Comparison of ENCODE assay signal across 19 mouse cellular contexts in genomic region chr9:89737888-89738287, GRCm38 (mm10). TPM values are rescaled to one million over a fixed set of nuclear protein-coding genes. Genes with fewer than 3 reads are reported as not detected.
DNase-seq lines count a peak whose midpoint lies in the region; ATAC-seq and TF ChIP-seq lines count a peak whose summit lies in the region.
"Had no signal": no experiment of that assay in that cellular context is flagged by ENCODE, and none has a peak within 500 bp of the region (broad histone marks: within the 10 kb centered on the region; RNA-seq: fewer than 3 reads in every experiment).

No protein-coding gene starts in this region.

- H3K9me3 ChIP-seq in hindbrain, embryonic 15.5 days = no peaks in the 10 kb centered on the region
- no peaks in the 10 kb centered on the region for H3K9me3 ChIP-seq in neural tube, embryonic 15.5 days (replicated peaks)
- H3K9me3 ChIP-seq: embryonic facial prominence, embryonic 15.5 days; heart, embryonic 10.5 days; stomach, embryonic 15.5 days had no signal

- DNase-seq in layer of hippocampus, adult 2 months (ENCODE audit: low spot score in 2 of 2) = no peak
- no peak for DNase-seq in layer of hippocampus, adult 9-11 months
- no peak for DNase-seq in layer of hippocampus, postnatal 25 days (ENCODE audit: extremely low spot score in 1 of 2, low spot score in 1 of 2)
- DNase-seq in urinary bladder, postnatal 10 days (ENCODE audit: low spot score) = no peak
- DNase-seq: cerebellum, adult 8-10 months; gastrocnemius, postnatal 36 days had no signal

- H3K36me3 ChIP-seq in hindbrain, embryonic 15.5 days = no peaks in the 10 kb centered on the region
- H3K36me3 ChIP-seq in neural tube, embryonic 15.5 days = no peaks in the 10 kb centered on the region
- H3K36me3 ChIP-seq: embryonic facial prominence, embryonic 15.5 days; heart, embryonic 10.5 days; stomach, embryonic 15.5 days had no signal

- peaks cover 20% of the 10 kb centered on the region for H3K27me3 ChIP-seq in hindbrain, embryonic 15.5 days
- peaks cover 25% of the 10 kb centered on the region for H3K27me3 ChIP-seq in neural tube, embryonic 15.5 days (replicated peaks)

- peak; percentile 68; the same call in 1 of the 2 replicates for ATAC-seq in hindbrain, embryonic 15.5 days (ENCODE audit: low FRiP score, low read depth)
- peak; percentile 65 for ATAC-seq in neural tube, embryonic 15.5 days (ENCODE audit: low FRiP score)
- ATAC-seq: intestine, postnatal 0 days had no signal

- H3K4me2 ChIP-seq in hindbrain, embryonic 15.5 days = peak overlapping the region; percentile 56
- H3K4me2 ChIP-seq in neural tube, embryonic 15.5 days = peak overlapping the region; percentile 54
- H3K4me2 ChIP-seq: embryonic facial prominence, embryonic 15.5 days; stomach, embryonic 15.5 days had no signal

- TF ChIP-seq POLR2A in cortical plate, adult 2 months (IDR thresholded peaks at IDR 0.05; ENCODE audit: extremely low read depth, insufficient read depth, low read length) = no peak

- peak overlapping the region; percentile 39 for H3K4me3 ChIP-seq in layer of hippocampus, adult 2 months
- H3K4me3 ChIP-seq in cortical plate, adult 2 months (ENCODE audit: insufficient read depth, low read length) = peak overlapping the region; percentile 52
- peak overlapping the region; percentile 33 for H3K4me3 ChIP-seq in hindbrain, embryonic 15.5 days
- H3K4me3 ChIP-seq in neural tube, embryonic 15.5 days (replicated peaks) = peak overlapping the region; percentile 25
- H3K4me3 ChIP-seq: embryonic facial prominence, embryonic 15.5 days; heart, embryonic 10.5 days; stomach, embryonic 15.5 days had no signal

- peaks cover 2% of the 10 kb centered on the region; the same call in 1 of the 2 replicates for H3K4me1 ChIP-seq in cortical plate, adult 2 months (ENCODE audit: control insufficient read depth, insufficient read depth, low read length)
- H3K4me1 ChIP-seq in hindbrain, embryonic 15.5 days (replicated peaks) = peaks cover 10% of the 10 kb centered on the region; the same call in 1 of the 2 replicates
- H3K4me1 ChIP-seq in neural tube, embryonic 15.5 days = peaks cover 13% of the 10 kb centered on the region
- H3K4me1 ChIP-seq: embryonic facial prominence, embryonic 15.5 days; heart, embryonic 10.5 days; stomach, embryonic 15.5 days had no signal

- 11% methylated on average over 6 of the region's 6 CpGs for WGBS in hindbrain, embryonic 15.5 days
- 8% methylated on average over 6 of the region's 6 CpGs for WGBS in neural tube, embryonic 15.5 days

- no peak overlapping the region for H3K9ac ChIP-seq in hindbrain, embryonic 15.5 days
- 0 out of 2 replicates have a peak overlapping the region, but pooled peaks have one; percentile 6 for H3K9ac ChIP-seq in neural tube, embryonic 15.5 days (replicated peaks)
- H3K9ac ChIP-seq: embryonic facial prominence, embryonic 15.5 days; liver, embryonic 14.5 days; stomach, embryonic 15.5 days had no signal

- TF ChIP-seq CTCF in layer of hippocampus, adult 2 months (conservative IDR thresholded peaks at IDR 0.05) = no peak
- TF ChIP-seq CTCF in cortical plate, adult 2 months (IDR thresholded peaks at IDR 0.05; ENCODE audit: extremely low read depth, insufficient read depth, low read length) = no peak

- H3K27ac ChIP-seq in layer of hippocampus, adult 2 months = no peak overlapping the region
- peak overlapping the region; percentile 80 for H3K27ac ChIP-seq in cortical plate, adult 2 months (ENCODE audit: insufficient read depth, low read length)
- no peak overlapping the region for H3K27ac ChIP-seq in hindbrain, embryonic 15.5 days (replicated peaks)
- H3K27ac ChIP-seq in neural tube, embryonic 15.5 days (replicated peaks) = no peak overlapping the region
- H3K27ac ChIP-seq: embryonic facial prominence, embryonic 15.5 days; heart, embryonic 10.5 days; liver, embryonic 14.5 days; stomach, embryonic 15.5 days had no signal

RNA-seq across cellular contexts. Expression of gene Ankrd34c, which starts 0.4 kb away (rescaled TPM):
- total RNA-seq in layer of hippocampus, adult 2 months (2021) = 1 to 10 TPM in 1 of 2 experiments, under 1 TPM in 1; 1.00 to 1.2 TPM
- polyA plus RNA-seq in cortical plate, adult 2 months (2012; rRNA removed) = 7.5 and 7.6 TPM in 2 replicates
- 0.45 and 0.73 TPM in 2 replicates for polyA plus RNA-seq in hindbrain, embryonic 15.5 days (2015; fragmentation: Nextera tagmentation; extraction: Ambion mirVana)
- 0.83 and 1.1 TPM in 2 replicates for polyA plus RNA-seq in neural tube, embryonic 15.5 days (2015; fragmentation: Nextera tagmentation; extraction: Ambion mirVana)
- under 1 TPM; 0.86 to 0.96 TPM for total RNA-seq in layer of hippocampus, postnatal 25 days (2021)
- total RNA-seq: adrenal gland, postnatal 14 days; gastrocnemius, postnatal 36 days; heart, postnatal 36 days; MEL had no signal
- polyA plus RNA-seq: C2C12; embryonic facial prominence, embryonic 15.5 days; heart, embryonic 10.5 days; intestine, postnatal 0 days; limb, embryonic 11.5 days; liver, embryonic 14.5 days; stomach, embryonic 15.5 days had no signal

RNA-seq across cellular contexts. Expression of gene Tmed3, which starts 33.0 kb away (rescaled TPM):
- total RNA-seq in layer of hippocampus, adult 2 months (2021) = 10 to 100 TPM; 24.8 to 26.4 TPM
- polyA plus RNA-seq in cortical plate, adult 2 months (2012; rRNA removed) = 47.0 and 50.8 TPM in 2 replicates
- polyA plus RNA-seq in hindbrain, embryonic 15.5 days (2015; fragmentation: Nextera tagmentation; extraction: Ambion mirVana) = 58.7 and 60.1 TPM in 2 replicates
- polyA plus RNA-seq in neural tube, embryonic 15.5 days (2015; fragmentation: Nextera tagmentation; extraction: Ambion mirVana) = 65.9 and 71.0 TPM in 2 replicates
- 10 to 100 TPM; 23.6 to 29.3 TPM for total RNA-seq in layer of hippocampus, postnatal 25 days (2021)
